Mouse (Mus musculus): ENCODE data around the gene Banp. TPM values are rescaled to one million over a fixed set of nuclear protein-coding genes. Genes with fewer than 3 reads are reported as not detected.

Gene Banp
- polyA plus RNA-seq, 1 experiment from 2014 or later = 37.8 TPM

DNA sequence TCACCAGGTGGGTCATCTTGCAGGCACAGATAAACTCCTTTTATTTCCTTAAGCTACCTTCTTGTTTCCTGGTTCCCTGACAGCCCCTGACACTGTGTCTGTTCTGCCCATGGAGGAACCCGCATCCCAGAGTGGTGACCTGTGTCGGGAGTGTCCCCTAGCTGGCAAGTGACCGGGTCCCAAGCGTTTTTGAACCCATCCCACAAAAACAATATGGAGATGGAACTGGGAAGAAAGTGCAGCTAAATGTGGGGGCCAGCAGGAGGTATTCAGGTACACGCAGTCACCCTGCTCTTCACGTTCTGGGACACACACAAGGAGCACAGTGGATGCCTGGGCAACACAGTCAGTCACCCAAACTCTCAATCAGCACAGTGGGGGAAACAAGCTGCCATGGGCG is 3.2 kb upstream of the Banp start:
- WGBS = 84% methylated on average over 7 of the region's 7 CpGs
- no peaks in the 10 kb centered on the region for H3K36me3 ChIP-seq (replicated peaks; ENCODE audit: control insufficient read depth, insufficient read depth)
- H3K9ac ChIP-seq = no peak overlapping the region
- no peak overlapping the region for H3K4me3 ChIP-seq (replicated peaks; ENCODE audit: low read length)
- H3K27ac ChIP-seq = no peak overlapping the region
- H3K4me1 ChIP-seq (replicated peaks; ENCODE audit: control insufficient read depth, insufficient read depth, low read length) = peaks cover 15% of the 10 kb centered on the region
- DNase-seq (ENCODE audit: low spot score) = no peak
- no peaks in the 10 kb centered on the region for H3K9me3 ChIP-seq (ENCODE audit: control insufficient read depth, low read length)
- H3K27me3 ChIP-seq (ENCODE audit: control insufficient read depth, insufficient read depth, low read length) = no peaks in the 10 kb centered on the region
- ATAC-seq (ENCODE audit: low FRiP score) = no peak
- no peak overlapping the region for H3K4me2 ChIP-seq (replicated peaks)

DNA sequence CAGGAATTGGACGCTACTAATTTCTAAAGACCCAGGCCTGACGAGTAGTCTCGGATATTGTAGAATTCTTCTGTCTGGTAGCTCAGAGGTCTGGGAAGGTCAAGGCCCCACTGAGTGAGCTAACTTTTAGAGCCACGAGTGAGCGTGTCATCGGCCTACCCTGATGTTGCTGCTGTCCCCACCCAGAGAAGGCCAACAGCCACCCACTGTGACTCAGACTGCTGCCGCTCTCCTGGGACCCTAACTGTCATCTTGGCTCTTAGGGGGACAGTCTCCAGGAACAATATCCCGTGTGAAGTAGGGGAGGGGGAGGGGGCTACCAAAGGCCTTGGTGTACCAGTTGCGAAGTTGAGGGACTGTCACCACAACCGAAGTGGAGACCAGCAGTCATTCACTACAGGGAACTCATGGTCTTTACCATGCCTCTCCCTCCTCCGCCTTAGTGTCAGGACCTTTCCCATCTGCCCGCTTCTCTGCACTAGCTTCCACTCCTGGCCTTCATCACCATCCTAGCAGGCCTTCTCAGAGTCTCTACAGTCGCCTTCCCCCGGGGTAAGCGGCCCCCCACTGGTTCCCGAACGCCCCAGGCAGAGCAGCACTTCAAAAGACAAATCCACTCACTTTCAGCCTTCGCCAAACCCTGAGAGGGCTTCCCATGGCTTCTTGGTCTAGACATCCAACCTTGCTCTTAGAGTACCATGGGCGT is 2.4 kb upstream of the Banp start:
- peak overlapping the region; percentile 72 for H3K4me2 ChIP-seq (replicated peaks)
- no peaks in the 10 kb centered on the region for H3K36me3 ChIP-seq (replicated peaks; ENCODE audit: control insufficient read depth, insufficient read depth)
- H3K9me3 ChIP-seq (ENCODE audit: control insufficient read depth, low read length) = no peaks in the 10 kb centered on the region
- H3K9ac ChIP-seq = peak overlapping the region; percentile 22; the same call in 1 of the 2 replicates
- 27% methylated on average over 19 of the region's 19 CpGs for WGBS
- no peak for ATAC-seq (ENCODE audit: low FRiP score)
- H3K27ac ChIP-seq = peak overlapping the region; percentile 70
- peaks cover 24% of the 10 kb centered on the region for H3K4me1 ChIP-seq (replicated peaks; ENCODE audit: control insufficient read depth, insufficient read depth, low read length)
- H3K4me3 ChIP-seq (replicated peaks; ENCODE audit: low read length) = peak overlapping the region; percentile 33; the same call in 1 of the 2 replicates
- H3K27me3 ChIP-seq (ENCODE audit: control insufficient read depth, insufficient read depth, low read length) = no peaks in the 10 kb centered on the region
- no peak for DNase-seq (ENCODE audit: low spot score)

DNA sequence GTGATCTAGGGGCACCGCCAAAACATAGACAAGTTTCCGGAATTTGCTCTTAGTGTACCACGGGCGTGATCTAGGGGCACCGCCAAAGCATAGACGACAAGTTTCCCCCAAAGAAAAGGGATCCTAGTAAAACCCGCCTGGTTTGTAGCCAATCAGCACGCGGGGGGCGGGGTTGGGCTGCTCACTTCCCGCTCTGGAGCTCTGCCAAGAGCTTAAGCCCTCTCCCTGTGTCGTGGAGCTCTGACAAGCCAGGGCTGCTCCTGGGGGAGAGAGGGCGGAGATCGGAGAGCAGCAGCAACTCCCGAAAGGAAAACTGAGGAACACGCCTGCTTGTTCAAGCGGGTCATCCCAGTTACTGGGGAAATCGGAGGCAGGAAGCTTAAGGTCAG is 1.8 kb upstream of the Banp start:
- H3K27me3 ChIP-seq (ENCODE audit: control insufficient read depth, insufficient read depth, low read length) = no peaks in the 10 kb centered on the region
- peak overlapping the region; percentile 70 for H3K27ac ChIP-seq
- ATAC-seq (ENCODE audit: low FRiP score) = no peak

DNA sequence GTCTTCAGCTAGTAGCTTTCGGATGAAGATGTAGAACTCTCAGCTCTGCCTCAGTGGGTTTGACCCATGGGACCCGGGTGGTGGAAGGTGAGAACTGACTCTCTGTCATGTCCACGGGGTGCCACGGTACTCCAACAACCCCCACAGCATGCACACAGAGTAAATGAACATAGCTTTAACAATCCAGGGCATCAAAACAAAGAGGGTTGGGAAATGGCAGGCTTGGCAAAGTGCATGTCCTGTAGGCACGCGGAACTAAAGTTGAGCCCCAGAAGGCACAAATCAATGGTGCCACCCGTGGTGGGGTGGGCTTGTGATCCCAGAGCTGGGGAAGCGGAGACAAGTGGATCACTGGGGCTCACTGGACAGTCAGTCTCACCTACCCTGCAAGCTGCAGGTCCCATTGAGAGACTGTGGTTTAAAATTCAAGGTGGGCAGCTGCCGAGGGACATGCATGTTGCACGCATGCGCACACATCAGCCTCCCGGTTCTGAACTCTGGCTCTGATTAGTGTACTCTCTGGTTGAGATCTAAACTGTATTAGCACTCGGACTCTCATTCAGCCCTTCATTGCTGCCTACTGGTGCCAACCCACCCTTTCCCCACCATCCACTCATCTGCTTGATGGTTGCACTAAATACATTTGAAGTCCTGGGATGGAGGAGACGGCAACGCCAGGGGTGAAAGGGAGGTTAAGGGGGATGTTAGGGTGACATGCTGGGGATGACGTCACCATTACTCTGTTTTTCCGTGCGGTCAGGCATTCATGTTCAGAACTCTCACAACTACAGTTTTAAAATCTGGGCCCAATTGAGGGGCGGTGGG is 1.0 kb upstream of the Banp start:
- 61% methylated on average over 19 of the region's 19 CpGs for WGBS
- peaks cover 29% of the 10 kb centered on the region for H3K4me1 ChIP-seq (replicated peaks; ENCODE audit: control insufficient read depth, insufficient read depth, low read length)
- peak overlapping the region; percentile 58 for H3K9ac ChIP-seq

More for the DNA sequence above, 1.8 kb upstream of the Banp start:
- H3K36me3 ChIP-seq (replicated peaks; ENCODE audit: control insufficient read depth, insufficient read depth) = no peaks in the 10 kb centered on the region
- H3K4me2 ChIP-seq (replicated peaks) = peak overlapping the region; percentile 72
- H3K4me3 ChIP-seq (replicated peaks; ENCODE audit: low read length) = peak overlapping the region; percentile 33
- H3K4me1 ChIP-seq (replicated peaks; ENCODE audit: control insufficient read depth, insufficient read depth, low read length) = peaks cover 29% of the 10 kb centered on the region
- H3K9ac ChIP-seq = peak overlapping the region; percentile 58
- peak; percentile 87 for DNase-seq (ENCODE audit: low spot score)
- 1% methylated on average over 18 of the region's 18 CpGs for WGBS
- H3K9me3 ChIP-seq (ENCODE audit: control insufficient read depth, low read length) = no peaks in the 10 kb centered on the region

DNA sequence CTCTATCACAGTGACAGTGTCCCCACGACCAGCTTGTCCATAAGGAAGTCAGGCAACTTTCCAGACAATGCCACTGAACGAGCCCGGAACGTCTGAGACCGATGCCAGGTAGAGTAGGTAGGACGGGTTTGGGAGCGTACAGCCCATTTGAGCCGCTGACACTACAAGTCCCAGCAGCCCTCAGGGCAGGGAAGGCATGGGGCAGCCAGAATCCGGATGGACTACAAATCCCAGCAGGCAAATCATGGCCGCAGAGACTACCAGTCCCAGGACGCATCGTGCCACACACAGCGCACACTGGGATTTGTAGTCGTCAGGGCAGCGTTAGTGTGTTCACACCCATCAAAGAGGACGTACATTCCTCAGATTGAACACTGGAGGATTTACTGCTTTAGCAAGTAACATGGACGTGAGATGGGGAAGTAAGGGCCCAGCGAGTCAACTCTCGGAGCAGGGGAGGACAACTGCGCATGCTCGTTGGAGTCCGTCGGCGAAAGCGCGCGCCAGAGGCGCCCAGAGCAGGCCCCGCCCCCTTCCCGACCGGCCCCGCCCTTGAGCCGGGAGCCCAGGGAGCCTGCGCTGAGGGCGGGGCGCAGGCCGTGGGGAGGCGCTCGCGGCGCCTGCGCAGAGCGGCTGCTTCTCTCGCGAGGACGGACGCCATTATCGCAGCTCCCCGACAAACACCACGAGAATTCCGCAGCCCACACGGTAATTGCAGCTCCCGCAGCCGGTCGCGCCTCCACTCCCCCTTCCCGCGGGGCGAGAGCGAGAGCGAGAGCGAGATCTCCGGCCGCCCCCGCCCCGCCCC is 595 bp downstream of the Banp start:
- Histone ChIP-seq H3K4me3 (replicated peaks; ENCODE audit: low read length) (peak overlapping the region; percentile 92), H3K36me3 (replicated peaks; ENCODE audit: control insufficient read depth, insufficient read depth) (peaks cover 6% of the 10 kb centered on the region; the same call in 1 of the 2 replicates), H3K9me3 (ENCODE audit: control insufficient read depth, low read length) (no peaks in the 10 kb centered on the region), H3K27me3 (ENCODE audit: control insufficient read depth, insufficient read depth, low read length) (no peaks in the 10 kb centered on the region), H3K9ac (peak overlapping the region; percentile 95), H3K4me1 (replicated peaks; ENCODE audit: control insufficient read depth, insufficient read depth, low read length) (peaks cover 29% of the 10 kb centered on the region), H3K27ac (peak overlapping the region; percentile 95), H3K4me2 (replicated peaks) (peak overlapping the region; percentile 97)
- WGBS = under 1% methylated on average over 55 of the region's 66 CpGs
- DNase-seq (ENCODE audit: low spot score) (peak; percentile 99), ATAC-seq (ENCODE audit: low FRiP score) (peak; percentile 95)

More for the DNA sequence above, 1.0 kb upstream of the Banp start:
- Histone ChIP-seq H3K4me2 (replicated peaks) (peak overlapping the region; percentile 72), H3K36me3 (replicated peaks; ENCODE audit: control insufficient read depth, insufficient read depth) (no peaks in the 10 kb centered on the region), H3K27me3 (ENCODE audit: control insufficient read depth, insufficient read depth, low read length) (no peaks in the 10 kb centered on the region), H3K27ac (peak overlapping the region; percentile 70), H3K4me3 (replicated peaks; ENCODE audit: low read length) (peak overlapping the region; percentile 33), H3K9me3 (ENCODE audit: control insufficient read depth, low read length) (no peaks in the 10 kb centered on the region)
- DNase-seq (ENCODE audit: low spot score) = no peak
- no peak for ATAC-seq (ENCODE audit: low FRiP score)

DNA sequence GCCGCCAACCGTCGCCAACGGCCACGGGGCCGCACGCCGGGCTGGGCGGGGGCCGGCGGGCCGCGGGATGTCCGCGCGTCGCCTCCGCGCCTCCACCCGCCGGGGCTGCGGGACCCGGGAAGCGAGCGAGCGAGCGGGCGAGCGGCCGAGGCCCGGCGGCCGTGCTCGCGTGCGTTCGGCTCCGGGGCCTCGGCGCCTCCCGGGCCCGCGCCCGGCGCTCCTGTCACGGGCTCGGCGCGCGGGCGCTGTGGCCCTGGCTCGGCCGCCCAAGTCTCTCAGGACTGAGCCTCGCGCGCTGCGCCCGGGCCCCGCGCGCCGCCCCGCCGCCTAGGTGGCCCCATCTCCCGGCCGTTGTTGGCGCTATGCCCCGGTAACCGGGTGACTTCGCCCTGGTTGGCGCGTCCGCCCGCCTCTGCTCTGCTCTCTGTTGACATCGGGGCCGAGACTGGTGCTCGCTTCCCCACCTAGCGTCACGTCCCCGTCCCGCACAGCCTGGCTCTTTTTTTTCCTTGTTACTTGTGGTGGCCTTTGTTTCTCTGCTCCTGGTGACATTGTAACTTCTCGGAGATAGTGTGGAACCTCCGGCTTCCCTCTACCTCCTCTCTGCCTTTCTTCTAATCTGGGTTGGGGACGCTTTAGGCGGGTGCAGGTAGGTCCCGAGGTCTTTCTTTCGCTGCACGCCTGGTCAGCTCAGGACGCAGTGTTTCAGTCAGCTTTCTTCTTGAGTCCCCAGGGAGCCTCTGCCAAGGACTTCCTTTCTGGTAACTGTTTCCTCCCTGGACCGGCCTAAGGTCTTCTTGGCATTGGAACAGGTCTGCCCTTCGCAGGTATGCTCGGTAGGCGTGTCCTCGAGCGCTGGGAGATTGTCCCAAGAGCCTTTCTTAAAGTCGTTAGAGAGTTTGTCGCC is 1.5 kb downstream of the Banp start:
- WGBS = under 1% methylated on average over 79 of the region's 97 CpGs
- ATAC-seq (ENCODE audit: low FRiP score) (peak; percentile 15; the same call in 1 of the 2 replicates), DNase-seq (ENCODE audit: low spot score) (peak; percentile 42)
- Histone ChIP-seq H3K9ac (peak overlapping the region; percentile 95), H3K4me2 (replicated peaks) (peak overlapping the region; percentile 97), H3K4me1 (replicated peaks; ENCODE audit: control insufficient read depth, insufficient read depth, low read length) (peaks cover 29% of the 10 kb centered on the region), H3K4me3 (replicated peaks; ENCODE audit: low read length) (peak overlapping the region; percentile 92), H3K27ac (peak overlapping the region; percentile 95), H3K27me3 (ENCODE audit: control insufficient read depth, insufficient read depth, low read length) (no peaks in the 10 kb centered on the region), H3K36me3 (replicated peaks; ENCODE audit: control insufficient read depth, insufficient read depth) (peaks cover 13% of the 10 kb centered on the region), H3K9me3 (ENCODE audit: control insufficient read depth, low read length) (no peaks in the 10 kb centered on the region)

DNA sequence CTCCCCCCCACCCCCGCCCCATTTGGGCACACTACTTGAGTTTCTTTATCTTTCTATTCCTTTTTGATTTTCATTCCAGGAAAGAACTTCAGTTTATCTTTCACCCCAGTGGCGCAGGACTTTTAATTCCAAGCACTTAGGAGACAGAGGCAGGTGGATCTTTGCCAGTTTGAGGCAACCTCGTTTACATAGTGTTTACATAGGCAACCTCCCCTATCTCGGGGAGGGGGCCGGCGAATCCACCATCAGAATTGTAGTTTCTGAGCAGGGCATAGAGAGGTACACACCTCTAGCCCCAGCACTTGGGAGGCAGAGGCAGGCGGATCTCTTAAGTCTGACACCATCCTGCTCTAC is 2.1 kb downstream of the Banp start:
- H3K4me1 ChIP-seq (replicated peaks; ENCODE audit: control insufficient read depth, insufficient read depth, low read length) = peaks cover 29% of the 10 kb centered on the region
- WGBS = 35% methylated on average over 7 of the region's 7 CpGs
- peak overlapping the region; percentile 92 for H3K4me3 ChIP-seq (replicated peaks; ENCODE audit: low read length)

DNA sequence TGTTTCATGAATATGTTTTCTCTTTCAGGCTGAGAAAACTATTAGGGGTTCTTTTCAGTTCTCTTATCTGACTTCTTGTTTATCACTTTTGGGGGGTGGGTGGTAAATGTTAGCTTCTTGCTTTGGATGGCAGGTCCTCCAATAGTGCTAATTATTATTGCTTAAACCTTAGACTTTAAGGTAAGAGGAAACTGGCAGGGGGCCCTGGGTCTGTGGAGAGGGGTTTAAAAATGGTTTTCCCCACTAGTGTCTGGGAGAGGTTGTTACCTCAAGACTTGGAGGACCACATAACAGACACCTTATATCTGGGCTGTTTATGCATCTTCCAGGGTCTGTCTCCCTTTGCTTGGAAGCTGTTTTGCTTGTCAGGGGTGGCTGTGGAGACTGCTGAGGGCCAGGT is 2.6 kb downstream of the Banp start:
- no peaks in the 10 kb centered on the region for H3K9me3 ChIP-seq (ENCODE audit: control insufficient read depth, low read length)
- ATAC-seq (ENCODE audit: low FRiP score) = no peak
- no peaks in the 10 kb centered on the region for H3K27me3 ChIP-seq (ENCODE audit: control insufficient read depth, insufficient read depth, low read length)
- H3K36me3 ChIP-seq (replicated peaks; ENCODE audit: control insufficient read depth, insufficient read depth) = peaks cover 14% of the 10 kb centered on the region
- no peak overlapping the region for H3K27ac ChIP-seq
- H3K4me2 ChIP-seq (replicated peaks) = peak overlapping the region; percentile 97
- DNase-seq (ENCODE audit: low spot score) = no peak
- H3K9ac ChIP-seq = peak overlapping the region; percentile 26; the same call in 1 of the 2 replicates
- H3K4me1 ChIP-seq (replicated peaks; ENCODE audit: control insufficient read depth, insufficient read depth, low read length) = peaks cover 29% of the 10 kb centered on the region
- peak overlapping the region; percentile 92 for H3K4me3 ChIP-seq (replicated peaks; ENCODE audit: low read length)

More for the DNA sequence above, 2.1 kb downstream of the Banp start:
- Histone ChIP-seq H3K27ac (peak overlapping the region; percentile 95), H3K27me3 (ENCODE audit: control insufficient read depth, insufficient read depth, low read length) (no peaks in the 10 kb centered on the region), H3K9ac (peak overlapping the region; percentile 95), H3K9me3 (ENCODE audit: control insufficient read depth, low read length) (no peaks in the 10 kb centered on the region), H3K4me2 (replicated peaks) (peak overlapping the region; percentile 97), H3K36me3 (replicated peaks; ENCODE audit: control insufficient read depth, insufficient read depth) (peaks cover 14% of the 10 kb centered on the region)
- ATAC-seq (ENCODE audit: low FRiP score) = no peak
- DNase-seq (ENCODE audit: low spot score) = no peak

Data from hindbrain, embryonic 14.5 days (tissue).